Mouse (Mus musculus): Measurements from ENCODE around the gene Helq. TPM values are rescaled to one million over a fixed set of nuclear protein-coding genes. Genes with fewer than 3 reads are reported as not detected.

Gene Helq
- polyA plus RNA-seq, 1 experiment from 2014 or later = 9.6 TPM

DNA sequence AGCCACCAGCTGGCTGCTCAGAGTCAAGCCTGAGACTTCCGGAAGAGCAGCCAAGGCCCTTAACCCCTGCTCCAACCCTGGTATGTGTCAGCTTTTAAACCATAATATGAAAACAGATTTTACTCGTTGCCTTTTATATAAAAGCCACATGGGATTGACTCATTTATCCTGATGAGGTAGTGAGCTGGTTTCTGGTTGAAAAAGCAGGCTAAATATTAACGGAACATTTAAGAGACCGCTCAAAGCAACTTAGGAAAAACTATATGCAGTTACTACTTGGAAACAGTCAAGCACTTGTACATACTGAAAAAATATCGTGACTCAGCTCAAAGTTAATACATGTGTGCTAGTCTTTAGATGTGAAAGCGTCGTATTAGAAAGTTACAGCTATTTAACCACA, 6.1 kb downstream of the Helq start:
- H3K9me3 ChIP-seq (replicated peaks; ENCODE audit: low read length) = no peaks in the 10 kb centered on the region
- no peaks in the 10 kb centered on the region for H3K27me3 ChIP-seq (ENCODE audit: insufficient read depth, low read length)
- H3K4me2 ChIP-seq (ENCODE audit: low read length) = no peak overlapping the region
- DNase-seq (ENCODE audit: low spot score) (peak; percentile 22), ATAC-seq (replicated peaks; ENCODE audit: low FRiP score, low read depth) (no peak)
- WGBS = 74% methylated on average over 7 of the region's 7 CpGs
- no peak overlapping the region for H3K4me3 ChIP-seq (replicated peaks; ENCODE audit: low read depth, low read length)
- H3K9ac ChIP-seq (ENCODE audit: low read depth, low read length) = no peak overlapping the region
- TF ChIP-seq CTCF (IDR thresholded peaks at IDR 0.05; ENCODE audit: low read depth) = no peak
- peaks cover 37% of the 10 kb centered on the region; the same call in 1 of the 2 replicates for H3K36me3 ChIP-seq (ENCODE audit: insufficient read depth, low read length)
- no peaks in the 10 kb centered on the region for H3K4me1 ChIP-seq (replicated peaks; ENCODE audit: insufficient read depth, low read length)
- H3K27ac ChIP-seq = no peak overlapping the region

DNA sequence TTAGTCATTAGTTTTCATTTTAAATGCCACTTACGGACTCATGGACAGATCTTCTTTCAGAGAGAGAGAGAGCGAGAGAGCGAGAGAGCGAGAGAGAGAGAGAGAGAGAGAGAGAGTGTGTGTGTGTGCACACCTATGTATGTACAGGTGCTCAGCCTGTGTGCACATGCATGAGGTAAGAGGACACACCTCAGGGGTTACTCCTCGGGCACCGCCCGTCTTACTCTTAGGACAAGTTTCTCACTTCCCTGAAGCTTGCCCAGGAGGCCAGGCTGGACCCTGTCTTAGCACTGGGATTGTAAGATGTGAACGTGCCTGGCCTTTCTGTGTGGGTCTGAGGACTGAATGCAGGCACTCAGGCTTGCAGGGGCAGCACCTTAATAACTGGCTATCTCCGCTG, 10.9 kb downstream of the Helq start:
- Histone ChIP-seq H3K9me3 (replicated peaks; ENCODE audit: low read length) (no peaks in the 10 kb centered on the region), H3K36me3 (ENCODE audit: insufficient read depth, low read length) (peaks cover 27% of the 10 kb centered on the region; the same call in 1 of the 2 replicates), H3K27me3 (ENCODE audit: insufficient read depth, low read length) (no peaks in the 10 kb centered on the region), H3K4me3 (replicated peaks; ENCODE audit: low read depth, low read length) (no peak overlapping the region), H3K4me2 (ENCODE audit: low read length) (no peak overlapping the region), H3K27ac (no peak overlapping the region), H3K9ac (ENCODE audit: low read depth, low read length) (no peak overlapping the region), H3K4me1 (replicated peaks; ENCODE audit: insufficient read depth, low read length) (no peaks in the 10 kb centered on the region)
- TF ChIP-seq CTCF (IDR thresholded peaks at IDR 0.05; ENCODE audit: low read depth) = no peak
- 89% methylated on average over 9 of the region's 9 CpGs for WGBS
- DNase-seq (ENCODE audit: low spot score) = no peak
- no peak for ATAC-seq (replicated peaks; ENCODE audit: low FRiP score, low read depth)

DNA sequence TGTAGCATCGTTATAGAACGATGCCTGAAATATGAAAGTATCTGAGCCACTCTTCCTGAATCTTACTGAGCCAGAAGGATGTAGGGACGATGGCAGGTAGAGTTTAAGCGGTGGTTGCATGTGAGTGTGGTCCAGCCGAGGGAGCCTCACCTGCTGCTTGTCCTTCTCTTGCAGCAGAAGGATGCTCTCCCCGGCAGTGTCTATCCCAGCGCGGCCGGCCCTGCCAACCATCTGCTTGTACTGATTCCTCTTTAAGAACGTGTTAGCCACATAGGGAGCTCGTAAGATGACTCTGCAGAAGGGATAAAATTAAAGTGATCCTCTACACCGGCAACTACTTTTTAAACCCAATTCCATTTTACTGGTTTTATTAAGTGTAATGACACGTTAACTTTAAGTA, 19.4 kb downstream of the Helq start:
- TF ChIP-seq CTCF (IDR thresholded peaks at IDR 0.05; ENCODE audit: low read depth) = no peak
- 97% methylated on average over 13 of the region's 13 CpGs for WGBS
- Histone ChIP-seq H3K27ac (no peak overlapping the region), H3K4me3 (replicated peaks; ENCODE audit: low read depth, low read length) (no peak overlapping the region), H3K4me2 (ENCODE audit: low read length) (no peak overlapping the region), H3K36me3 (ENCODE audit: insufficient read depth, low read length) (peaks cover 20% of the 10 kb centered on the region), H3K9ac (ENCODE audit: low read depth, low read length) (no peak overlapping the region), H3K9me3 (replicated peaks; ENCODE audit: low read length) (no peaks in the 10 kb centered on the region), H3K4me1 (replicated peaks; ENCODE audit: insufficient read depth, low read length) (no peaks in the 10 kb centered on the region), H3K27me3 (ENCODE audit: insufficient read depth, low read length) (no peaks in the 10 kb centered on the region)
- ATAC-seq (replicated peaks; ENCODE audit: low FRiP score, low read depth) (no peak), DNase-seq (ENCODE audit: low spot score) (no peak)

DNA sequence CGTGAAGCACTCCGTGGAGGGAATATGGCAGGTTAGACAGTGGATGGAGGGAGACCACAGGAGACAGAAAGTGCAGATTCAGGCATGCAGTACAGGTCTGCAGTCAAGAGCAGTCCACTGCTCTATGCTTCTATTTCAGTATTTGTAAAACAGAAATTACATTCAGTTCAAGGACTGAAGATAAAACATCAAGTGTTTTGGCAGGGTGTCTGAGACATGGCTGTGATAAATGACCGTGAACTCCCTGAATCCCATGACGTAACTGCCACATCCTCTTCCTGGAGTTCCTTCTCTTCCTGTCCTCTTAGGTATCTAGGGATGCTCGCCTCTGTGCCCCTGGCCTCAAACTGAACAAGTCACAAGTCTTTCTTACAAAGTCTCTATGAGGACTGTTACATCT, 21.5 kb downstream of the Helq start:
- peaks cover 20% of the 10 kb centered on the region for H3K36me3 ChIP-seq (ENCODE audit: insufficient read depth, low read length)
- no peak for TF ChIP-seq CTCF (IDR thresholded peaks at IDR 0.05; ENCODE audit: low read depth)

DNA sequence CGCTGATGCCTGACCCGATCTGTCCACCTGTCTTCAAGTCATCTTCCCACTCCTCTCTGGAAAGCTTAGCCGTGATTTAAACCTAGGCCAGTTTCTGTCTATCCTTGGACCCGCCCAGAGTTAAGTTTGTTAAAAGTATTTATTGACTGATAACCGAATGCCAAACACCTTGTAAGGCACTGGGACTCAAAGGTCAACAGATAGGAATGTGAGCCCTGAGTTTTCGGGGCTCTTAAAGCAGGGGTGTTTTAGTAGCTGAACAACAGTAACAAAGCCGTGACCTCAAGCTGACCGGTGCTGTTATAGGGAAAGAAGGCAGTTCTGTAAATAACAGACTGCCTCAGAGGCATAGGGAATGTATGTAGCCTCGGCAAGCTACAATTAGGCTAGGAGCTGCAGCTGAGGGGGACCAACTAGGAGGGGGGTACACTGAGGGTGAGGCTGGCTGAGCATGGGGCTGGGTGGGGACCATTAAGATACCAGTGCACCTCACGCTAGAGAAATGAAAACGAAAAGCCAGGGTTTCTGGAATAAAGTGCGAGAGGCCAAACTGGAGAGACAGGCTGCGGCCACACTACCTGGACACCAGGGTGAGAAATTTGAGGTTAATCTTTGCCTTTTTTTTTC, 22.5 kb downstream of the Helq start:
- no peaks in the 10 kb centered on the region for H3K4me1 ChIP-seq (replicated peaks; ENCODE audit: insufficient read depth, low read length)
- H3K4me2 ChIP-seq (ENCODE audit: low read length) = no peak overlapping the region
- DNase-seq (ENCODE audit: low spot score) (no peak), ATAC-seq (replicated peaks; ENCODE audit: low FRiP score, low read depth) (no peak)
- no peak overlapping the region for H3K9ac ChIP-seq (ENCODE audit: low read depth, low read length)
- H3K9me3 ChIP-seq (replicated peaks; ENCODE audit: low read length) = no peaks in the 10 kb centered on the region
- no peak for TF ChIP-seq CTCF (IDR thresholded peaks at IDR 0.05; ENCODE audit: low read depth)
- H3K4me3 ChIP-seq (replicated peaks; ENCODE audit: low read depth, low read length) = no peak overlapping the region
- H3K27me3 ChIP-seq (ENCODE audit: insufficient read depth, low read length) = no peaks in the 10 kb centered on the region
- 89% methylated on average over 13 of the region's 13 CpGs for WGBS
- H3K27ac ChIP-seq = no peak overlapping the region
- H3K36me3 ChIP-seq (ENCODE audit: insufficient read depth, low read length) = peaks cover 22% of the 10 kb centered on the region

More for the DNA sequence above, 21.5 kb downstream of the Helq start:
- no peak for DNase-seq (ENCODE audit: low spot score)
- Histone ChIP-seq H3K4me1 (replicated peaks; ENCODE audit: insufficient read depth, low read length) (no peaks in the 10 kb centered on the region), H3K4me2 (ENCODE audit: low read length) (no peak overlapping the region), H3K27me3 (ENCODE audit: insufficient read depth, low read length) (no peaks in the 10 kb centered on the region), H3K9ac (ENCODE audit: low read depth, low read length) (no peak overlapping the region), H3K4me3 (replicated peaks; ENCODE audit: low read depth, low read length) (no peak overlapping the region), H3K27ac (no peak overlapping the region), H3K9me3 (replicated peaks; ENCODE audit: low read length) (no peaks in the 10 kb centered on the region)
- no peak for ATAC-seq (replicated peaks; ENCODE audit: low FRiP score, low read depth)
- WGBS = 92% methylated on average over 5 of the region's 5 CpGs

DNA sequence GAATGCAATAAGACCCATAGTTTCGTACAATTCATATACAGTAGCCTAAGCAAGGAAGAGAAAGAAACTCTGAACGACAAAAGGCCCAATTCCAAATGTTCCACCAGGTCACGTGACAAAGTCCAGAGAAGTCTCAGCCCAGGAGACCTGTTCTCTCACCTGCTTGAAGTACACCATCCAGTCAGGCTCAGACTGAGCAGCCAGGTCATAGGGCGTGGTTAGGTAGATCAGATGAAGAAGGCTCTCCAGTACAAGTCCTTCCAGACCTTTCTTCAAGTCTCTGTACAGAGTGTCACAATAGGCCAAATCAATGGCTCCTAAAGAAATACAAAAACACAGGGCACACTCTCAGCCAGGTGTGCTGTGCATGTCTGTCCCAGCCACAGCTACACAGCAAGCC, 26.8 kb downstream of the Helq start:
- no peak overlapping the region for H3K9ac ChIP-seq (ENCODE audit: low read depth, low read length)
- no peaks in the 10 kb centered on the region for H3K27me3 ChIP-seq (ENCODE audit: insufficient read depth, low read length)
- H3K4me1 ChIP-seq (replicated peaks; ENCODE audit: insufficient read depth, low read length) = no peaks in the 10 kb centered on the region
- no peak overlapping the region for H3K4me2 ChIP-seq (ENCODE audit: low read length)
- TF ChIP-seq CTCF (IDR thresholded peaks at IDR 0.05; ENCODE audit: low read depth) = no peak
- peaks cover 24% of the 10 kb centered on the region; the same call in 1 of the 2 replicates for H3K36me3 ChIP-seq (ENCODE audit: insufficient read depth, low read length)
- DNase-seq (ENCODE audit: low spot score) (no peak), ATAC-seq (replicated peaks; ENCODE audit: low FRiP score, low read depth) (no peak)
- 88% methylated on average over 4 of the region's 4 CpGs for WGBS
- no peak overlapping the region for H3K27ac ChIP-seq
- H3K4me3 ChIP-seq (replicated peaks; ENCODE audit: low read depth, low read length) = no peak overlapping the region
- no peaks in the 10 kb centered on the region for H3K9me3 ChIP-seq (replicated peaks; ENCODE audit: low read length)

DNA sequence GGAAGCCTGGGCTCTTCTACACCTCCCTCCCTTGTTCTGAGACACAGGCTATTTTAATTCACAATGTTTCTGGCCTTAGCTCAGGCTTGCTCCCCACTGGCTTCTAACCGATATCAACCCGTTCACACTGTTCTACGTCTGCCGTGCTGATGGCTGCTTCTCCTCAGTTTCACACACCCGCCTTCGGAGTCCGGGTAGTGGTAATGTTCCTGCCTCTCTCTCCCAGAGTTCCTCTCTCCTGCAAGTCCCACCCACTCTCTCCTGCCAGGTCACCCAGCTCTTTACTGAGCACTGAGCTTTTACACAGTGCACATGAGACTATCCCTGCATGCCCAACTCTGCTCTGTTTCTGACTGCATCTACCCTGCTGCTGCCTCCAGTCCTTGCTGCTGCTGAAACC, 32.4 kb downstream of the Helq start:
- TF ChIP-seq CTCF (IDR thresholded peaks at IDR 0.05; ENCODE audit: low read depth) = no peak
- Histone ChIP-seq H3K27me3 (ENCODE audit: insufficient read depth, low read length) (no peaks in the 10 kb centered on the region), H3K4me1 (replicated peaks; ENCODE audit: insufficient read depth, low read length) (no peaks in the 10 kb centered on the region), H3K4me2 (ENCODE audit: low read length) (no peak overlapping the region), H3K36me3 (ENCODE audit: insufficient read depth, low read length) (peaks cover 34% of the 10 kb centered on the region), H3K4me3 (replicated peaks; ENCODE audit: low read depth, low read length) (no peak overlapping the region), H3K9me3 (replicated peaks; ENCODE audit: low read length) (no peaks in the 10 kb centered on the region), H3K9ac (ENCODE audit: low read depth, low read length) (no peak overlapping the region), H3K27ac (no peak overlapping the region)
- DNase-seq (ENCODE audit: low spot score) = no peak
- WGBS = 91% methylated on average over 7 of the region's 7 CpGs
- ATAC-seq (replicated peaks; ENCODE audit: low FRiP score, low read depth) = no peak

Measured in kidney, postnatal 0 days (tissue).